In the genomic region with DNA sequence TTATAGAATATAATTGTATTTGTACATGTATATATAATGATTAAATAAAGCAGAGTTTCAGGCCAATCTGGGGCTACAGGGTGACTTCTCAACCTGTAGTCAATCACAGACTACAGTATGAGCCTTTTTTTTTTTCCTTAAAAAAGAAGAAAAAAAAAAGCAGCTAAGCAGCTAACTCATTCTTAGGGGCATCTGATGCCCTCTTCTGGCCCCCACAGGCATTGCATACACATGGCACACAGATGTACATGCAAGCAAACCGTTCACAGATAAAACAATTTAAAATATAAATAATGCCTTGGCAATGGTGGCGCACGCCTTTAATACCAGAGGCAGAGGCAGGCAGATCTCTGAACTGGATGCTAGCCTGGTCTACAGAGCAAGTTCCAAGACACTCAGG, we compare ENCODE assay signal across 7 mouse cellular contexts. TPM values are rescaled to one million over a fixed set of nuclear protein-coding genes. Genes with fewer than 3 reads are reported as not detected.
DNase-seq lines count a peak whose midpoint lies in the region; ATAC-seq and TF ChIP-seq lines count a peak whose summit lies in the region.

No protein-coding gene starts in this region.

- H3K36me3 ChIP-seq in liver, postnatal 0 days (replicated peaks; ENCODE audit: insufficient read depth, low read length), result peaks cover 79% of the 10 kb centered on the region

- no peak for ATAC-seq in liver, postnatal 0 days

- 76% methylated on average over 3 of the region's 3 CpGs for WGBS in liver, postnatal 0 days (ENCODE audit: insufficient replicate concordance)

- H3K9me3 ChIP-seq in liver, postnatal 0 days (ENCODE audit: low read length), result no peaks in the 10 kb centered on the region

- no peak for TF ChIP-seq EP300 in liver, postnatal 0 days (IDR thresholded peaks at IDR 0.05; ENCODE audit: low read depth)

- peak; percentile 38 for DNase-seq in ovary, postnatal 36 days (ENCODE audit: low spot score)
- DNase-seq in ovary, postnatal 10 days (ENCODE audit: low spot score), result no peak
- DNase-seq in adipocyte (ENCODE audit: low spot score), result peak; percentile 47
- peak; percentile 51 for DNase-seq in embryo, embryonic 10 days (ENCODE audit: low spot score)
- peak; percentile 11 to 52 for DNase-seq in kidney, adult 8-10 months
- peak; percentile 53 for DNase-seq in liver, postnatal 0 days
- peak; percentile 11 to 58 for DNase-seq in spleen, adult 18-20 months

- H3K27ac ChIP-seq in liver, postnatal 0 days (ENCODE audit: low read depth), result no peak overlapping the region

- peak; percentile 75 for TF ChIP-seq CTCF in liver, postnatal 0 days (IDR thresholded peaks at IDR 0.05; ENCODE audit: low read depth)

- no peak overlapping the region for H3K9ac ChIP-seq in liver, postnatal 0 days (replicated peaks)

- no peak overlapping the region for H3K4me3 ChIP-seq in liver, postnatal 0 days (ENCODE audit: low read depth, low read length)

- H3K27me3 ChIP-seq in liver, postnatal 0 days (ENCODE audit: insufficient read depth, low read length), result no peaks in the 10 kb centered on the region

- H3K4me2 ChIP-seq in liver, postnatal 0 days (ENCODE audit: low read depth, low read length), result no peak overlapping the region

- H3K4me1 ChIP-seq in liver, postnatal 0 days (ENCODE audit: insufficient read depth), result no peaks in the 10 kb centered on the region

RNA-seq across cellular contexts. Expression of gene Ubap2, which starts 48.6 kb away (rescaled TPM):
- 8.3 and 10.8 TPM in 2 replicates for polyA plus RNA-seq in liver, postnatal 0 days (2015; fragmentation: Nextera tagmentation; extraction: Ambion mirVana)
